ENCODE assay signal across 10 mouse cellular contexts in the genomic region with DNA sequence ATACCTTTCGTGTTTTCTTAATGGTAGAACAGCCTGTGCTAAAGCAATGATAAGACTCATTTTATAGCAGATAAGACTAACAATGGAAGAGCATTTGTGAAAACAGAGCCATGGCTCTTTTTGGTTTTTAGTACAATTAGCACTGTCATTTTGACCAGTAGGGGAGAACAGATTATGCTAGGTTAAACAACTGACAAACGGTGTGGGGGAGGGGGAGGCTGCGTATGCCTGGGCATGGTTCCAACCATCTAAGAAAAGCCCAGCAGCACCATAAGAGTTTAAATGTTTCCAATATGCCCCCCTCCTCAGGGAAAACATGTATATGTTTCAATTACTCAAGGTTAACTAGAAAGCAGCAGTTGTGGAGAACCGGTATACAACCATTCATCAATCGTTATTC.
DNase-seq lines count a peak whose midpoint lies in the region; ATAC-seq and TF ChIP-seq lines count a peak whose summit lies in the region.
"Had no signal": no experiment of that assay in that cellular context is flagged by ENCODE, and none has a peak within 500 bp of the region (broad histone marks: within the 10 kb centered on the region; RNA-seq: fewer than 3 reads in every experiment).

No protein-coding gene starts in this region.

- DNase-seq in heart, postnatal 10 days, result peak; percentile 42 to 44
- no peak for DNase-seq in midbrain, embryonic 10.5 days (ENCODE audit: low spot score)
- peak; percentile 65 for DNase-seq in forebrain, postnatal 0 days
- peak; percentile 63 for DNase-seq in retina, postnatal 1 day
- DNase-seq in liver, postnatal 0 days, result no peak
- no peak for DNase-seq in adrenal gland, postnatal 4 days (ENCODE audit: low spot score in 2 of 2)
- DNase-seq: gastrocnemius, postnatal 25 days had no signal

- H3K36me3 ChIP-seq in heart, embryonic 12.5 days, result no peaks in the 10 kb centered on the region
- H3K36me3 ChIP-seq in midbrain, embryonic 13.5 days, result no peaks in the 10 kb centered on the region
- no peaks in the 10 kb centered on the region for H3K36me3 ChIP-seq in midbrain, embryonic 10.5 days
- no peaks in the 10 kb centered on the region for H3K36me3 ChIP-seq in forebrain, postnatal 0 days (ENCODE audit: insufficient read depth)
- H3K36me3 ChIP-seq in liver, postnatal 0 days (replicated peaks; ENCODE audit: insufficient read depth, low read length), result no peaks in the 10 kb centered on the region
- H3K36me3 ChIP-seq: G1E had no signal

- 43% methylated on average over 5 of the region's 5 CpGs for WGBS in heart, embryonic 12.5 days
- 57% methylated on average over 5 of the region's 5 CpGs for WGBS in midbrain, embryonic 13.5 days
- WGBS in midbrain, embryonic 10.5 days, result 81% methylated on average over 5 of the region's 5 CpGs
- 30% methylated on average over 5 of the region's 5 CpGs for WGBS in forebrain, postnatal 0 days
- 52% methylated on average over 5 of the region's 5 CpGs for WGBS in liver, postnatal 0 days (ENCODE audit: insufficient replicate concordance)

- no peak overlapping the region for H3K9ac ChIP-seq in heart, embryonic 12.5 days
- no peak overlapping the region for H3K9ac ChIP-seq in midbrain, embryonic 13.5 days (replicated peaks)
- no peak overlapping the region for H3K9ac ChIP-seq in forebrain, postnatal 0 days
- H3K9ac ChIP-seq in liver, postnatal 0 days (replicated peaks), result no peak overlapping the region

- no peaks in the 10 kb centered on the region for H3K27me3 ChIP-seq in heart, embryonic 12.5 days (replicated peaks)
- H3K27me3 ChIP-seq in midbrain, embryonic 13.5 days, result no peaks in the 10 kb centered on the region
- no peaks in the 10 kb centered on the region for H3K27me3 ChIP-seq in midbrain, embryonic 10.5 days (ENCODE audit: low read depth, poor library complexity, severe bottlenecking)
- H3K27me3 ChIP-seq in forebrain, postnatal 0 days (ENCODE audit: insufficient read depth, low read length), result no peaks in the 10 kb centered on the region
- H3K27me3 ChIP-seq in liver, postnatal 0 days (ENCODE audit: insufficient read depth, low read length), result no peaks in the 10 kb centered on the region

- no peak overlapping the region for H3K27ac ChIP-seq in heart, embryonic 12.5 days (ENCODE audit: poor library complexity, severe bottlenecking)
- H3K27ac ChIP-seq in midbrain, embryonic 13.5 days, result peak overlapping the region; percentile 47; the same call in 1 of the 2 replicates
- H3K27ac ChIP-seq in midbrain, embryonic 10.5 days (replicated peaks), result no peak overlapping the region
- H3K27ac ChIP-seq in forebrain, postnatal 0 days (ENCODE audit: low read depth, low read length), result no peak overlapping the region
- no peak overlapping the region for H3K27ac ChIP-seq in liver, postnatal 0 days (ENCODE audit: low read depth)

- peak; percentile 31; the same call in 1 of the 2 replicates for TF ChIP-seq CTCF in forebrain, postnatal 0 days (IDR thresholded peaks at IDR 0.05; ENCODE audit: low read depth)
- no peak for TF ChIP-seq CTCF in liver, postnatal 0 days (IDR thresholded peaks at IDR 0.05; ENCODE audit: low read depth)

- H3K4me2 ChIP-seq in heart, embryonic 12.5 days, result no peak overlapping the region
- H3K4me2 ChIP-seq in midbrain, embryonic 13.5 days (replicated peaks), result no peak overlapping the region
- H3K4me2 ChIP-seq in forebrain, postnatal 0 days (ENCODE audit: low read depth), result peak overlapping the region; percentile 13; the same call in 1 of the 2 replicates
- H3K4me2 ChIP-seq in liver, postnatal 0 days (ENCODE audit: low read depth, low read length), result no peak overlapping the region

- intact Hi-C loops in heart, postnatal 10 days (cut with DNase I), result loop anchor here (10.0 kb wide), 1 partner anchor 113 kb away; a partner anchor contains a TSS

- no peaks in the 10 kb centered on the region for H3K9me3 ChIP-seq in heart, embryonic 12.5 days (replicated peaks)
- H3K9me3 ChIP-seq in midbrain, embryonic 13.5 days, result no peaks in the 10 kb centered on the region
- H3K9me3 ChIP-seq in midbrain, embryonic 10.5 days (replicated peaks), result no peaks in the 10 kb centered on the region
- no peaks in the 10 kb centered on the region for H3K9me3 ChIP-seq in forebrain, postnatal 0 days (ENCODE audit: low read length)
- H3K9me3 ChIP-seq in liver, postnatal 0 days (ENCODE audit: low read length), result no peaks in the 10 kb centered on the region
- H3K9me3 ChIP-seq: G1E had no signal

- no peak overlapping the region for H3K4me3 ChIP-seq in heart, embryonic 12.5 days
- H3K4me3 ChIP-seq in midbrain, embryonic 13.5 days (replicated peaks), result no peak overlapping the region
- H3K4me3 ChIP-seq in midbrain, embryonic 10.5 days, result no peak overlapping the region
- H3K4me3 ChIP-seq in forebrain, postnatal 0 days (ENCODE audit: low read depth, low read length), result no peak overlapping the region
- no peak overlapping the region for H3K4me3 ChIP-seq in liver, postnatal 0 days (ENCODE audit: low read depth, low read length)

- peaks cover 15% of the 10 kb centered on the region for H3K4me1 ChIP-seq in heart, embryonic 12.5 days (replicated peaks)
- peaks cover 22% of the 10 kb centered on the region for H3K4me1 ChIP-seq in midbrain, embryonic 13.5 days (replicated peaks)
- H3K4me1 ChIP-seq in midbrain, embryonic 10.5 days, result peaks cover 3% of the 10 kb centered on the region; the same call in 1 of the 2 replicates
- H3K4me1 ChIP-seq in forebrain, postnatal 0 days (ENCODE audit: insufficient read depth), result peaks cover 6% of the 10 kb centered on the region; the same call in 1 of the 2 replicates
- H3K4me1 ChIP-seq in liver, postnatal 0 days (ENCODE audit: insufficient read depth), result 0 out of 2 replicates have a peak, but pooled peaks cover 2% of the 10 kb centered on the region

- no peak for TF ChIP-seq EP300 in liver, postnatal 0 days (IDR thresholded peaks at IDR 0.05; ENCODE audit: low read depth)

- no peak; the same call in 1 of the 2 replicates for ATAC-seq in heart, embryonic 12.5 days (ENCODE audit: insufficient number of reproducible peaks, low FRiP score)
- no peak for ATAC-seq in midbrain, embryonic 13.5 days
- peak; percentile 42; the same call in 1 of the 2 replicates for ATAC-seq in forebrain, postnatal 0 days
- no peak for ATAC-seq in liver, postnatal 0 days

Comparison
In these comparisons a context has a peak if more than half of its experiments do, and no peak if none do; other contexts are left out.
1. DNase-seq: peak in heart, postnatal 10 days (2 of 2), forebrain, postnatal 0 days (single experiment) and retina, postnatal 1 day (single experiment); none in midbrain, embryonic 10.5 days (single experiment), liver, postnatal 0 days (single experiment) and adrenal gland, postnatal 4 days (0 of 2).